Mouse (Mus musculus): ENCODE data around the gene Ak5.

Gene Ak5

GRCm38 (mm10) chr3:152561708-152562107 is 106.5 kb downstream of the Ak5 start:
- no peak for DNase-seq

- DNase-seq, result no peak
Measured at GRCm38 (mm10) chr3:152559295-152559694, 108.9 kb downstream of the Ak5 start.

- no peak for DNase-seq
Measured at GRCm38 (mm10) chr3:152558106-152558505, 110.1 kb downstream of the Ak5 start.

- DNase-seq, result peak; percentile 51 to 61
Measured at GRCm38 (mm10) chr3:152557659-152558058, 110.5 kb downstream of the Ak5 start.

- no peak for DNase-seq
Measured at GRCm38 (mm10) chr3:152556919-152557318, 111.2 kb downstream of the Ak5 start.

GRCm38 (mm10) chr3:152556435-152556834 is 111.7 kb downstream of the Ak5 start:
- DNase-seq, result peak; percentile 31 to 41

- DNase-seq, result no peak
Measured at GRCm38 (mm10) chr3:152555216-152555615, 112.9 kb downstream of the Ak5 start.

GRCm38 (mm10) chr3:152554366-152554765 is 113.8 kb downstream of the Ak5 start:
- no peak for DNase-seq

GRCm38 (mm10) chr3:152552641-152553040 is 115.5 kb downstream of the Ak5 start:
- DNase-seq, result no peak

- DNase-seq, result no peak
Measured at GRCm38 (mm10) chr3:152550528-152551115, 117.5 kb downstream of the Ak5 start.

GRCm38 (mm10) chr3:152550031-152550430 is 118.1 kb downstream of the Ak5 start:
- DNase-seq, result no peak

GRCm38 (mm10) chr3:152544921-152545320 is 123.2 kb downstream of the Ak5 start:
- DNase-seq, result no peak

- no peak for DNase-seq
Measured at GRCm38 (mm10) chr3:152542298-152542697, 125.9 kb downstream of the Ak5 start.

- DNase-seq, result no peak
Measured at GRCm38 (mm10) chr3:152530344-152530743, 137.8 kb downstream of the Ak5 start.

GRCm38 (mm10) chr3:152529058-152529972 is 138.8 kb downstream of the Ak5 start:
- no peak for DNase-seq

GRCm38 (mm10) chr3:152526721-152527120 is 141.4 kb downstream of the Ak5 start:
- DNase-seq, result no peak

- no peak for DNase-seq
Measured at GRCm38 (mm10) chr3:152523315-152523638, 144.9 kb downstream of the Ak5 start.

- no peak for DNase-seq
Measured at GRCm38 (mm10) chr3:152522634-152523314, 145.4 kb downstream of the Ak5 start.

- DNase-seq, result no peak
Measured at GRCm38 (mm10) chr3:152521054-152521453, 147.1 kb downstream of the Ak5 start.

- no peak for DNase-seq
Measured at GRCm38 (mm10) chr3:152520074-152520473, 148.1 kb downstream of the Ak5 start.

GRCm38 (mm10) chr3:152519556-152519955 is 148.6 kb downstream of the Ak5 start:
- DNase-seq, result no peak

GRCm38 (mm10) chr3:152516569-152516968 is 151.6 kb downstream of the Ak5 start:
- DNase-seq, result no peak

- DNase-seq, result no peak
Measured at GRCm38 (mm10) chr3:152515959-152516358, 152.2 kb downstream of the Ak5 start.

- no peak for DNase-seq
Measured at GRCm38 (mm10) chr3:152512517-152512916, 155.6 kb downstream of the Ak5 start.

Measured in kidney, postnatal 4 days (tissue).